Mouse (Mus musculus) megakaryocyte, embryonic 14.5 days (primary cell): ENCODE data around the gene Tpgs1.

Experiments
- FLI1 ChIP-seq: IDR thresholded peaks from 2 replicates; pipeline ENCODE4 v1.6.1; 2012; ENCODE audit warnings: low read length, inconsistent platforms, mixed read lengths
- GATA1 ChIP-seq: IDR thresholded peaks from 3 replicates; pipeline ENCODE4 v1.6.1; 2012; ENCODE audit warnings: mixed read lengths, low read length, inconsistent platforms, borderline replicate concordance

DNA sequence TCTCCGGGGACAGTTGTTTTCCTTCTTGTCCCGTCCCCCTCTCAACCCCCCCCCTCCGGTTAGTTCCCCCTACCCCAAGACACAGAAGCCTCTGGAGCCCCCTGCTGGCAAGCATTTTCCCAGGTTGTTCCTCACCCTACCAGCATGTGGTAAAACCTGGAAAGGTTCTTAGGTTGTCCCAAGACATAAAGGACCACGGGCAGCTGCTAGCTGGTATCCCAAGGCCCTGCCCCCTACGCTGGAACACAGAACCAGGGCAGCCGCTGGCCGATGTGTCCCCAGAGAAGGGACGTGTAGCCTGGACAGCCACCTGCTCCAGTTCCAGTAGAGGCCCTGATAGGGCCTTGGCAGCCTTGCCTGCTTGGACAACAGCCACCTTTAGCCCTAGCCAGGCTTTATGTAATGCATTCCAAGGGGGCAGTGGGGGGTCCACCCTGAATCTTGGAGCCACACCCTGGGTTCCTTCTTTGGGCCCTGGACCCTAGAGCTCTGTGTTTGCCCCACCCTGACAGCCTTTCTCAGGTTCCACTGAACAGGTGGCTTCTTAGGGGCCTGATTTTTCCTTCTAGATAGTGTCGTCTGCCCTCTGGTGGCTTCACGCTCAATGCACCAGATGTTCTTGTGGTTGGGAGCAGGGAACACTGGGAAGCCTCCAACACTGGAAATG, 13.9 kb downstream of the Tpgs1 start:
- TF ChIP-seq GATA1 = no peak
- no peak for TF ChIP-seq FLI1
